Mouse (Mus musculus) CH12.LX (cell line): Measurements from ENCODE around the gene Lpin2. TPM values are rescaled to one million over a fixed set of nuclear protein-coding genes. Genes with fewer than 3 reads are reported as not detected.

ENCODE experiments used
- DNase-seq: peaks from one replicate; pipeline ENCODE4 v3.0.0-alpha.2; 2013; ENCODE audit errors: extremely low read depth
- H3K27ac ChIP-seq: 2 replicates; pipeline ENCODE4 v1.5.1; 2012; ENCODE audit warnings: low read depth, mild to moderate bottlenecking, control low read depth, moderate library complexity; ENCODE audit not compliant: insufficient read depth
- H3K27me3 ChIP-seq: replicated peaks from 2 replicates; pipeline ENCODE3; 2012; ENCODE audit warnings: inconsistent platforms
- H3K36me3 ChIP-seq, 2 experiments: replicated peaks in 1 of 2; 2 replicates each; pipeline versions ENCODE3 to v1.6.1; 2012; ENCODE audit warnings: inconsistent platforms in 1 of 2, low read length in 1 of 2, mild to moderate bottlenecking in 1 of 2, mixed read lengths in 1 of 2, moderate library complexity in 1 of 2; ENCODE audit not compliant: control insufficient read depth in 1 of 2, insufficient read depth in 1 of 2
- H3K4me1 ChIP-seq, 2 experiments: 2 replicates each; pipeline ENCODE4 v1.6.1; 2012; ENCODE audit warnings: inconsistent platforms in 1 of 2, moderate library complexity in 1 of 2; ENCODE audit not compliant: insufficient read depth in 2 of 2, control insufficient read depth in 1 of 2
- H3K4me2 ChIP-seq: 2 replicates; pipeline ENCODE4 v1.6.1; 2012; ENCODE audit warnings: low read depth, mild to moderate bottlenecking, control low read depth; ENCODE audit not compliant: poor library complexity, insufficient read depth, severe bottlenecking
- H3K4me3 ChIP-seq, 3 experiments: fragments of 150-350 bp in 1 of 3; sonication (generic) in 1 of 3; replicated peaks in 1 of 3; 2 replicates each; pipeline versions ENCODE3 to v1.5.1; 2011 to 2012; ENCODE audit warnings: low read depth in 2 of 3, low read length in 2 of 3, mild to moderate bottlenecking in 2 of 3, moderate library complexity in 2 of 3, control low read depth in 1 of 3, improper control_type of control experiment in 1 of 3, inconsistent platforms in 1 of 3, mixed read lengths in 1 of 3; ENCODE audit not compliant: poor library complexity in 1 of 3
- H3K79me2 ChIP-seq: replicated peaks from 2 replicates; pipeline ENCODE4 v1.6.1; 2012; ENCODE audit warnings: mild to moderate bottlenecking, moderate library complexity; ENCODE audit not compliant: control insufficient read depth, poor library complexity, insufficient read depth, severe bottlenecking; ENCODE audit errors: extremely low read depth
- H3K9ac ChIP-seq: 2 replicates; pipeline ENCODE4 v1.6.1; 2012; ENCODE audit warnings: low read depth, mild to moderate bottlenecking, control low read depth, moderate library complexity; ENCODE audit not compliant: insufficient read depth
- H3K9me3 ChIP-seq: replicated peaks from 2 replicates; pipeline ENCODE3; 2012; ENCODE audit warnings: low read length, inconsistent platforms, mixed read lengths
- BHLHE40 ChIP-seq: IDR thresholded peaks from 2 replicates; pipeline ENCODE4 v1.6.1; 2011; ENCODE audit warnings: mild to moderate bottlenecking, low read depth, low read length, improper control_type of control experiment
- CTCF ChIP-seq, 2 experiments: IDR thresholded peaks in 1 of 2; conservative IDR thresholded peaks in 1 of 2; 2 replicates each; pipeline ENCODE4 v1.5.1; 2011 to 2012; ENCODE audit warnings: low read depth in 2 of 2, low read length in 2 of 2, improper control_type of control experiment in 1 of 2, inconsistent platforms in 1 of 2, mild to moderate bottlenecking in 1 of 2, moderate library complexity in 1 of 2
- E2F4 ChIP-seq: IDR thresholded peaks from 2 replicates; pipeline ENCODE4 v1.6.1; 2011; ENCODE audit warnings: low read depth, low read length, improper control_type of control experiment; ENCODE audit not compliant: insufficient replicate concordance
- GABPA ChIP-seq: IDR thresholded peaks from 2 replicates; pipeline ENCODE4 v1.6.1; 2012; ENCODE audit warnings: low read depth, low read length, improper control_type of control experiment, inconsistent platforms; ENCODE audit not compliant: insufficient replicate concordance
- HCFC1 ChIP-seq: IDR thresholded peaks from 2 replicates; pipeline ENCODE4 v1.6.1; 2012; ENCODE audit warnings: low read depth, mild to moderate bottlenecking, inconsistent platforms, low read length, improper control_type of control experiment
- JUND ChIP-seq: conservative IDR thresholded peaks from 2 replicates; pipeline ENCODE4 v1.6.1; 2011; ENCODE audit warnings: low read depth, low read length, improper control_type of control experiment
- MAX ChIP-seq: IDR thresholded peaks from 2 replicates; pipeline ENCODE4 v1.6.1; 2011; ENCODE audit warnings: low read length, improper control_type of control experiment
- MAZ ChIP-seq: IDR thresholded peaks from 2 replicates; pipeline ENCODE4 v1.6.1; 2012; ENCODE audit warnings: low read depth, mild to moderate bottlenecking, inconsistent platforms, low read length, improper control_type of control experiment, moderate library complexity
- MEF2A ChIP-seq: IDR thresholded peaks from 2 replicates; pipeline ENCODE4 v1.6.1; 2014; ENCODE audit warnings: low read depth, mild to moderate bottlenecking, inconsistent platforms, low read length, improper control_type of control experiment, borderline replicate concordance
- MXI1 ChIP-seq: IDR thresholded peaks from 2 replicates; pipeline ENCODE4 v1.6.1; 2011; ENCODE audit warnings: mild to moderate bottlenecking, low read depth, low read length, improper control_type of control experiment
- MYC ChIP-seq: IDR thresholded peaks from 2 replicates; pipeline ENCODE4 v1.6.1; 2011; ENCODE audit warnings: low read depth, mild to moderate bottlenecking, improper control_type of control experiment, low read length
- NRF1 ChIP-seq: IDR thresholded peaks from 2 replicates; pipeline ENCODE4 v1.6.1; 2014; ENCODE audit warnings: low read depth, mild to moderate bottlenecking, inconsistent platforms, low read length, improper control_type of control experiment, moderate library complexity
- PAX5 ChIP-seq: IDR thresholded peaks from 2 replicates; pipeline ENCODE4 v1.6.1; 2012; ENCODE audit warnings: low read length, inconsistent platforms, mixed read lengths
- POLR2AphosphoS2 ChIP-seq: IDR thresholded peaks from 2 replicates; pipeline ENCODE4 v1.6.1; 2011; ENCODE audit warnings: low read depth, low read length, improper control_type of control experiment
- SMC3 ChIP-seq: IDR thresholded peaks from 2 replicates; pipeline ENCODE4 v1.6.1; 2011; ENCODE audit warnings: low read depth, low read length, improper control_type of control experiment
- ZC3H11A ChIP-seq: IDR thresholded peaks from 2 replicates; pipeline ENCODE4 v1.6.1; 2012; ENCODE audit warnings: low read depth, mild to moderate bottlenecking, inconsistent platforms, low read length, improper control_type of control experiment
- ZKSCAN1 ChIP-seq: IDR thresholded peaks from 2 replicates; pipeline ENCODE4 v1.6.1; 2012; ENCODE audit warnings: low read depth, inconsistent platforms, low read length, improper control_type of control experiment, borderline replicate concordance
- ZMIZ1 ChIP-seq: IDR thresholded peaks from 2 replicates; pipeline ENCODE4 v1.6.1; 2012; ENCODE audit warnings: low read depth, mild to moderate bottlenecking, inconsistent platforms, low read length, improper control_type of control experiment
- dilution Hi-C: fragments of 300-500 bp; cut with MboI; formaldehyde crosslinking; loops from 2 replicates; pipeline ENCODE4 v1.14.3; 2020; ENCODE audit warnings: low sequenced_read_pairs; ENCODE audit not compliant: extremely low pct_unique_long_range_greater_than_20kb, extremely low pct_ligation_motif_present
- in situ Hi-C: fragments of 300-500 bp; cut with MboI; formaldehyde crosslinking; loops from 3 replicates; pipeline ENCODE4 v1.14.3; 2019; ENCODE audit warnings: low sequenced_read_pairs, low pct_ligation_motif_present, low pct_unique_long_range_greater_than_20kb, mixed read lengths
- polyA plus RNA-seq: library from polyadenylated mRNA; unstranded; fragments of >175 nt; gene quantifications from 2 replicates; pipeline ENCODE4 v1.2.1, GENCODE M21; 2012; ENCODE audit warnings: low read depth; ENCODE audit not compliant: insufficient read length
- total RNA-seq, 2 experiments: library from RNA; depleted of rRNA; stranded (reverse); fragments of 300-350 nt in 1 of 2; fragments of >200 nt in 1 of 2; gene quantifications; 2 replicates each; pipeline ENCODE4 v1.2.3; 2012 to 2014

Gene Lpin2
- total and polyA plus RNA-seq, 3 experiments: 25.4 to 31.4 (median 28.1) TPM

DNA sequence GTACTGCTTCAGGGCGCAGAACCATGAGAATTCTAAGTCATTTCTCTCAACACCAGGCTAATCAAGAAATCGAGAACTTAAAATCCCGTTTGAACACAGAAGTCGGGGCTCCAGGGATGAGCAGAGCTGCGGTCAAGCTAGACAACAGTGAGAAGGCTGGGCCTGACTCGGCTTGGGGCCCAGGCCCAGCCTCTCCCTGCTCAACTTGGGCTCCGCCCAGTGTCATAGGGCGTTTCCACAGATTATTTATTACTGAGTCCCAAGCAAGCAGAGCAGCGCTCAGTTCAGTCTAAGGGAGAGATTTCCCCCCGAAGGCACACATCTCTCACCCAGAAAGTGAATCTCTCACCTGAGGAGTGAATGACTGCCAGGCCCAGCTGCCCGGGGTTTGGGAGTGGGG lies 77.4 kb downstream of the Lpin2 start:
- in situ Hi-C loops: no loop called here
- no peaks in the 10 kb centered on the region for H3K27me3 ChIP-seq
- H3K4me2 ChIP-seq: no peak overlapping the region
- H3K9ac ChIP-seq: no peak overlapping the region
- H3K79me2 ChIP-seq: no peaks in the 10 kb centered on the region
- no peak for TF ChIP-seq MEF2A
- no peak for TF ChIP-seq JUND
- no peak for TF ChIP-seq GABPA
- TF ChIP-seq MAZ: no peak
- TF ChIP-seq MXI1: no peak
- no peak for TF ChIP-seq MAX
- no peak for TF ChIP-seq BHLHE40
- no peak for TF ChIP-seq ZMIZ1
- no peak for TF ChIP-seq HCFC1
- no peak for TF ChIP-seq POLR2AphosphoS2
- TF ChIP-seq MYC: no peak
- TF ChIP-seq PAX5: no peak
- TF ChIP-seq E2F4: no peak
- H3K36me3 ChIP-seq: no peaks in the 10 kb centered on the region
- DNase-seq: no peak
- dilution Hi-C loops: no loop called here
- H3K4me1 ChIP-seq: peaks cover 5 to 8% of the 10 kb centered on the region in 2 experiments; a peak in 3 of 4 replicates
- no peak overlapping the region for H3K4me3 ChIP-seq
- H3K27ac ChIP-seq: no peak overlapping the region
- no peaks in the 10 kb centered on the region for H3K9me3 ChIP-seq

DNA sequence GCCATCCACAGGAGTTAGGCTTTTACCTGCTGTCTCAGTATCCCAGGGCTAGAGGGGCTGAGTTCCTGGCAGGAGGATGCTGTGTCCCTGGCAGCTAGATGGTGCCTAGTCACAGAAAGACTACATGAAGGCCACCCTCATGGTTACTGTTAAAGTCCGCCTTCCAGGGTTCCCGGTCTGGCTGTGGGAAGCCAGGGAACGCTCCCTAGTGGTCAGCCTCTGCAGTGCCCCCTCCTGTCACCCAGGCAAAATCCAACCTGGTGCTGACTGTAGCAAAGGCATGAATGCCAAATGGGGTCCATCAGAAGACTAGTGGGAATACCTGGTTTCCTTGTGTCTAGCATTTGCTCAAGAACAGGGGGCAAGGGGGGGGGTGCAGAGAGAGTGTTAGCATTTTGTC lies 78.3 kb downstream of the Lpin2 start:
- in situ Hi-C loops: no loop called here
- Histone ChIP-seq H3K79me2 (no peaks in the 10 kb centered on the region), H3K27me3 (no peaks in the 10 kb centered on the region), H3K27ac (no peak overlapping the region), H3K36me3 (no peaks in the 10 kb centered on the region), H3K9me3 (no peaks in the 10 kb centered on the region), H3K4me2 (no peak overlapping the region), H3K4me1 (peaks cover 4 to 7% of the 10 kb centered on the region in 2 experiments; a peak in 3 of 4 replicates), H3K9ac (no peak overlapping the region), H3K4me3 (no peak overlapping the region)
- TF ChIP-seq ZC3H11A (no peak), ZKSCAN1 (no peak), NRF1 (no peak), SMC3 (no peak; the same call in 1 of the 2 replicates), GABPA (no peak), CTCF (conservative IDR thresholded peaks at IDR 0.05 in 1 of 2, IDR thresholded peaks at IDR 0.05 in 1 of 2; ENCODE audit: low read depth in 2 of 2, low read length in 2 of 2) (peak in 1 of 2 experiments; percentile 35; a peak in 2 of 4 replicates)
- dilution Hi-C loops: no loop called here
- DNase-seq: no peak
